Mouse (Mus musculus) liver, embryonic 16.5 days (tissue): ENCODE measurements around the gene Slc7a15. TPM values are rescaled to one million over a fixed set of nuclear protein-coding genes. Genes with fewer than 3 reads are reported as not detected.

Experiments used
- ATAC-seq: fragments of 200-750 bp; cut with Nextera tagmentation; 2 replicates; pipeline ENCODE4 v1.8.0; 2017; ENCODE audit warnings: low read depth, mild to moderate bottlenecking, moderate number of reproducible peaks, moderate library complexity
- H3K27ac ChIP-seq: fragments of 300-500 bp; sonication (generic); 2 replicates; pipeline ENCODE4 v1.5.1; 2014; ENCODE audit warnings: mild to moderate bottlenecking, low read length
- H3K27me3 ChIP-seq: fragments of 300-500 bp; sonication (generic); 2 replicates; pipeline ENCODE4 v1.6.1; 2014; ENCODE audit warnings: low read depth, low read length, mixed read lengths; ENCODE audit not compliant: control insufficient read depth, insufficient read depth
- H3K36me3 ChIP-seq: fragments of 300-500 bp; sonication (generic); 2 replicates; pipeline ENCODE4 v1.6.1; 2014; ENCODE audit warnings: mild to moderate bottlenecking; ENCODE audit not compliant: control insufficient read depth, insufficient read depth
- H3K4me1 ChIP-seq: fragments of 300-500 bp; sonication (generic); 2 replicates; pipeline ENCODE4 v1.6.1; 2014; ENCODE audit warnings: low read depth, low read length, mixed read lengths; ENCODE audit not compliant: control insufficient read depth
- H3K4me2 ChIP-seq: fragments of 300-500 bp; sonication (generic); 2 replicates; pipeline ENCODE4 v1.6.1; 2014; ENCODE audit warnings: low read depth, low read length, mixed read lengths
- H3K4me3 ChIP-seq: fragments of 300-500 bp; sonication (generic); 2 replicates; pipeline ENCODE4 v1.5.1; 2014; ENCODE audit warnings: low read depth, mild to moderate bottlenecking, low read length
- H3K9ac ChIP-seq: fragments of 300-500 bp; sonication (generic); 2 replicates; pipeline ENCODE4 v1.6.1; 2014; ENCODE audit warnings: low read depth, low read length
- H3K9me3 ChIP-seq: fragments of 300-500 bp; sonication (generic); replicated peaks from 2 replicates; pipeline ENCODE4 v1.6.1; 2016; ENCODE audit warnings: low read length; ENCODE audit not compliant: control insufficient read depth
- WGBS: fragments of 180-500 bp; shearing (Covaris S2); extraction: QIAGEN DNeasy Blood & Tissue Kit; methylation state at CpG from one replicate; pipeline ENCODE4 v1.1.7; 2014; ENCODE audit not compliant: insufficient replicate concordance; 5-methylcytosine and 5-hydroxymethylcytosine counted together
- polyA plus RNA-seq: library from polyadenylated mRNA; unstranded; fragments of >200 nt; fragmentation: Nextera tagmentation; extraction: Ambion mirVana; gene quantifications from 2 replicates; pipeline ENCODE4 v1.2.1, GENCODE M21; 2015

Gene Slc7a15
- polyA plus RNA-seq, 1 experiment from 2014 or later = 0.19 TPM

DNA sequence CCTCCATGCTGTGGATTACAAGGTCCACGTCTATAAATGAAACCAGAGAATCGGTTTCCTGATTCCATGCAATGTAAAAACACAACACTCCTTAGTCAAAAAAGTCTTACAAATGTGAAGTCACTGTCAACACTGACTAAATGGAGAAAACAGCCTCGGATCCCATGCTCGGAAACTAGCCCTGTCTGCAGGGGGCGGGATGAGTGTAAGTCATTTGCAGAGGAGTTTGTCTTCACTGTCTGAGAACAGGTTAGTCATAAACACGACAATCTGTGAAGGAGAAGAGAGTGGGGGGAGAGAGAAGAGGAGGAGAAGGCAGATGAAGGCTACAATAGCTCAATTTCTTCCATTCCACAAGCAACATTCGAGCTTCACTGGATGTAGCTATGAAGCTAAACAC lies 113.6 kb downstream of the Slc7a15 start:
- 62% methylated on average over 7 of the region's 7 CpGs for WGBS
- Histone ChIP-seq H3K27me3 (no peaks in the 10 kb centered on the region), H3K36me3 (no peaks in the 10 kb centered on the region), H3K9ac (no peak overlapping the region), H3K4me2 (no peak overlapping the region), H3K4me3 (no peak overlapping the region), H3K4me1 (no peaks in the 10 kb centered on the region), H3K9me3 (no peaks in the 10 kb centered on the region), H3K27ac (no peak overlapping the region)
- ATAC-seq = no peak

DNA sequence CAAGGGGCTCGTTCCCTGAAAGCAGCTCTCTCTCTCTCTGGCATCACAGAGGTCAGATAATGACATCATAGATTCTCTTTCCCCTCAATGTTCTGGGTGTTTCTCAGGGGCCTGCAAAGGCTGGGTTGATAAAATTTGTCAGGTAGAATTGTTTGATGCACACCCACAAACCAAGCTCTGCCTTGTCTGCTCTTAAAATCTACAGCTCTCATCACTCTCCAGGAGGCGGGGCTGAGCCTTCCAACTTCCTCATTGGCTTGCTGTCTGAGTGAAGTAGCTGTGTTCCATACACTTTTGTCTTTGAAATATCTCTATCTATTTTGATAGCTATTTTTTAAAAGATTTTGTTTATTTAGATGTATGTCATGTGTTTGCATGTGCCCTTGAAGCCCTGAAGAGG lies 116.7 kb downstream of the Slc7a15 start:
- WGBS = 50% methylated on average over 2 of the region's 2 CpGs
- H3K4me1 ChIP-seq = no peaks in the 10 kb centered on the region
- no peaks in the 10 kb centered on the region for H3K27me3 ChIP-seq
- no peak overlapping the region for H3K4me2 ChIP-seq
- H3K9me3 ChIP-seq = no peaks in the 10 kb centered on the region
- ATAC-seq = no peak
- H3K4me3 ChIP-seq = no peak overlapping the region
- no peak overlapping the region for H3K27ac ChIP-seq
- H3K9ac ChIP-seq = no peak overlapping the region
- H3K36me3 ChIP-seq = no peaks in the 10 kb centered on the region

Other genes with a start within 250 kb of the Slc7a15 start
- gene Rhob, start 99.1 kb downstream of the Slc7a15 start, polyA plus RNA-seq = 6.1 and 7.1 TPM in 2 replicates
- gene Pum2, start 75.1 kb upstream of the Slc7a15 start, polyA plus RNA-seq = 14.0 and 14.5 TPM in 2 replicates
- gene Sdc1, start 172.3 kb upstream of the Slc7a15 start, polyA plus RNA-seq = 24.8 and 25.6 TPM in 2 replicates